Mouse (Mus musculus): ENCODE results near the gene Meis2.

The Meis2 gene

GRCm38 (mm10) chr2:115947714-115948226 is 117.9 kb downstream of the Meis2 start:
- no peak for DNase-seq (ENCODE audit: low read depth)

GRCm38 (mm10) chr2:115943044-115943443 is 122.6 kb downstream of the Meis2 start:
- no peak for DNase-seq (ENCODE audit: low read depth)

GRCm38 (mm10) chr2:115939849-115940248 is 125.8 kb downstream of the Meis2 start:
- no peak for DNase-seq (ENCODE audit: low read depth)

- DNase-seq (ENCODE audit: low read depth), result no peak
Measured at GRCm38 (mm10) chr2:115938926-115939563, 126.6 kb downstream of the Meis2 start.

GRCm38 (mm10) chr2:115938296-115938695 is 127.3 kb downstream of the Meis2 start:
- no peak for DNase-seq (ENCODE audit: low read depth)

- no peak for DNase-seq (ENCODE audit: low read depth)
Measured at GRCm38 (mm10) chr2:115937896-115938295, 127.7 kb downstream of the Meis2 start.

- DNase-seq (ENCODE audit: low read depth), result no peak
Measured at GRCm38 (mm10) chr2:115936786-115937185, 128.9 kb downstream of the Meis2 start.

- no peak for DNase-seq (ENCODE audit: low read depth)
Measured at GRCm38 (mm10) chr2:115934299-115934698, 131.3 kb downstream of the Meis2 start.

- no peak for DNase-seq (ENCODE audit: low read depth)
Measured at GRCm38 (mm10) chr2:115933259-115933658, 132.4 kb downstream of the Meis2 start.

- no peak for DNase-seq (ENCODE audit: low read depth)
Measured at GRCm38 (mm10) chr2:115925744-115926143, 139.9 kb downstream of the Meis2 start.

GRCm38 (mm10) chr2:115924472-115924871 is 141.2 kb downstream of the Meis2 start:
- no peak for DNase-seq (ENCODE audit: low read depth)

GRCm38 (mm10) chr2:115923247-115923646 is 142.4 kb downstream of the Meis2 start:
- DNase-seq (ENCODE audit: low read depth), result no peak

GRCm38 (mm10) chr2:115921687-115922086 is 144.0 kb downstream of the Meis2 start:
- DNase-seq (ENCODE audit: low read depth), result no peak

- DNase-seq (ENCODE audit: low read depth), result no peak
Measured at GRCm38 (mm10) chr2:115920336-115920951, 145.2 kb downstream of the Meis2 start.

GRCm38 (mm10) chr2:115919141-115920071 is 146.2 kb downstream of the Meis2 start:
- no peak for DNase-seq (ENCODE audit: low read depth)

GRCm38 (mm10) chr2:115918561-115918960 is 147.1 kb downstream of the Meis2 start:
- DNase-seq (ENCODE audit: low read depth), result no peak

GRCm38 (mm10) chr2:115914539-115914938 is 151.1 kb downstream of the Meis2 start:
- no peak for DNase-seq (ENCODE audit: low read depth)

GRCm38 (mm10) chr2:115912948-115913529 is 152.6 kb downstream of the Meis2 start:
- DNase-seq (ENCODE audit: low read depth), result no peak

- DNase-seq (ENCODE audit: low read depth), result no peak
Measured at GRCm38 (mm10) chr2:115911913-115912642, 153.6 kb downstream of the Meis2 start.

GRCm38 (mm10) chr2:115910217-115910616 is 155.4 kb downstream of the Meis2 start:
- no peak for DNase-seq (ENCODE audit: low read depth)

- no peak for DNase-seq (ENCODE audit: low read depth)
Measured at GRCm38 (mm10) chr2:115901007-115901406, 164.6 kb downstream of the Meis2 start.

Measured in c-Kit-positive CD71-positive TER-119-negative erythroid progenitor cells, embryonic 14.5 days (primary cell).